Mouse (Mus musculus) forebrain, postnatal 0 days (tissue): ENCODE data around the gene Hivep3. TPM values are rescaled to one million over a fixed set of nuclear protein-coding genes. Genes with fewer than 3 reads are reported as not detected.

Experiments
- ATAC-seq: fragments of 200-750 bp; cut with Nextera tagmentation; 2 replicates; pipeline ENCODE4 v1.8.0; 2017; ENCODE audit warnings: mild to moderate bottlenecking, moderate library complexity
- DNase-seq: peaks from one replicate; pipeline ENCODE4 v3.0.0-alpha.2; 2015
- H3K27ac ChIP-seq: fragments of 300-500 bp; sonication (generic); 2 replicates; pipeline ENCODE4 v1.5.1; 2014; ENCODE audit warnings: low read depth, mild to moderate bottlenecking, antibody characterized with exemption, low read length, moderate library complexity, mixed read lengths
- H3K27me3 ChIP-seq: fragments of 300-500 bp; sonication (generic); 2 replicates; pipeline ENCODE4 v1.6.1; 2014; ENCODE audit warnings: mild to moderate bottlenecking, low read length, mixed read lengths; ENCODE audit not compliant: insufficient read depth
- H3K36me3 ChIP-seq: fragments of 300-500 bp; sonication (generic); 2 replicates; pipeline ENCODE4 v1.6.1; 2014; ENCODE audit warnings: mild to moderate bottlenecking, moderate library complexity; ENCODE audit not compliant: insufficient read depth
- H3K4me1 ChIP-seq: fragments of 300-500 bp; sonication (generic); 2 replicates; pipeline ENCODE4 v1.6.1; 2014; ENCODE audit warnings: antibody characterized with exemption; ENCODE audit not compliant: insufficient read depth
- H3K4me2 ChIP-seq: fragments of 300-500 bp; sonication (generic); 2 replicates; pipeline ENCODE4 v1.6.1; 2014; ENCODE audit warnings: low read depth, mild to moderate bottlenecking, moderate library complexity
- H3K4me3 ChIP-seq: fragments of 300-500 bp; sonication (generic); 2 replicates; pipeline ENCODE4 v1.5.1; 2014; ENCODE audit warnings: low read depth, low read length, mixed read lengths
- H3K9ac ChIP-seq: fragments of 300-500 bp; sonication (generic); 2 replicates; pipeline ENCODE4 v1.6.1; 2014; ENCODE audit warnings: mild to moderate bottlenecking
- H3K9me3 ChIP-seq: fragments of 300-500 bp; sonication (generic); 2 replicates; pipeline ENCODE4 v1.6.1; 2016; ENCODE audit warnings: low read length
- CTCF ChIP-seq: sonication (generic); IDR thresholded peaks from 2 replicates; pipeline ENCODE4 v1.5.1; 2016; ENCODE audit warnings: antibody characterized with exemption, control low read depth, low read depth
- WGBS: fragments of 180-500 bp; shearing (Covaris S2); extraction: QIAGEN DNeasy Blood & Tissue Kit; methylation state at CpG from one replicate; pipeline ENCODE4 v1.1.7; 2014; 5-methylcytosine and 5-hydroxymethylcytosine counted together
- polyA plus RNA-seq: library from polyadenylated mRNA; unstranded; fragments of >200 nt; fragmentation: Nextera tagmentation; extraction: Ambion mirVana; gene quantifications from 2 replicates; pipeline ENCODE4 v1.2.1, GENCODE M21; 2015
- total RNA-seq: library from RNA; depleted of rRNA; stranded (reverse); fragments of >200 nt; gene quantifications from 2 replicates; pipeline ENCODE4 v1.2.3, GENCODE M21; 2014

The Hivep3 gene
- total and polyA plus RNA-seq, 2 experiments from 2014 or later = 16.9 to 21.3 TPM

DNA sequence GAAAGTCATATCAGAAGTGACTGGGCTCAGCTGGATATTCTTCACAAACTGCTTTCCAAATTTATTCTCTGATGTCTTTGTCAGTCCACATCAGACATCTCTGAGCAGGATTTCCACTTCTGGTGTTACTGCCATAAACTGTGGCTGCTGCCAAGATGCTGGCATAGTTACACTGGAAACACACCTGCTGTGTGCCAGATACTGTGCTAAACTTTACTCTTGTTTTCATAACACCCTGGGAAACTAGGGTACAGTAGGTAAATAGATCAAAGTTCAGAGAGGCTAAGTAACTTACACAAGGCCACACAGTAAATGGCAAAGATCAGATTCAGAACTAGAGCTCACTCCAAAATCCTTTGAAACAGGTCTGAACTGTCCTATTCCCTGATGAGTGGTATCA is 367.6 kb downstream of the Hivep3 start:
- Histone ChIP-seq H3K27me3 (no peaks in the 10 kb centered on the region), H3K4me1 (no peaks in the 10 kb centered on the region), H3K27ac (no peak overlapping the region), H3K4me2 (no peak overlapping the region), H3K4me3 (no peak overlapping the region), H3K36me3 (peaks cover 36% of the 10 kb centered on the region), H3K9me3 (peaks cover 11% of the 10 kb centered on the region; the same call in 1 of the 2 replicates), H3K9ac (no peak overlapping the region)
- no peak for TF ChIP-seq CTCF
- DNase-seq (no peak), ATAC-seq (no peak)

DNA sequence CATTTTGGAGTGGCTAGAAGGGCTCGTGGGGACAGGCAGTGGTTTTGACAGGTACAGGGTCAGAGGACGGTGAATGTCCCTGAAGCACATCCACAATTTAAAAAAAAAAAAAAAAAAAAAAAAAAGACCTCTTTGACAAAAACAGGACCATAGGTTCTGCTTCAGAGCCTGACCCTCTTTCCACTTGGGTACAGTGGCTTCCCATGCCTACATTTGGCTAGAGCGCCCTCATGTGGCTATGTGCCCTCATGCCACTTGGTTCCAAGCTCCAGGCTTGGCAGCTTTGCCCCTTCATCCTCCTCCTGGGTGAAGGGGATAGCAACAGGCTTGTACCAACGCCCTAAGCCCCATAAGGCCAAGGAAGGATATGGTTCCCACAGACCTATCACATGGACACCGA is 371.0 kb downstream of the Hivep3 start:
- Histone ChIP-seq H3K4me3 (no peak overlapping the region), H3K36me3 (peaks cover 8% of the 10 kb centered on the region; the same call in 1 of the 2 replicates), H3K9me3 (no peaks in the 10 kb centered on the region), H3K4me2 (no peak overlapping the region), H3K4me1 (no peaks in the 10 kb centered on the region), H3K9ac (no peak overlapping the region), H3K27me3 (no peaks in the 10 kb centered on the region), H3K27ac (no peak overlapping the region)
- peak; percentile 87 for TF ChIP-seq CTCF
- WGBS = 50% methylated on average over 5 of the region's 5 CpGs
- peak; percentile 65 for ATAC-seq
- DNase-seq = peak; percentile 72

DNA sequence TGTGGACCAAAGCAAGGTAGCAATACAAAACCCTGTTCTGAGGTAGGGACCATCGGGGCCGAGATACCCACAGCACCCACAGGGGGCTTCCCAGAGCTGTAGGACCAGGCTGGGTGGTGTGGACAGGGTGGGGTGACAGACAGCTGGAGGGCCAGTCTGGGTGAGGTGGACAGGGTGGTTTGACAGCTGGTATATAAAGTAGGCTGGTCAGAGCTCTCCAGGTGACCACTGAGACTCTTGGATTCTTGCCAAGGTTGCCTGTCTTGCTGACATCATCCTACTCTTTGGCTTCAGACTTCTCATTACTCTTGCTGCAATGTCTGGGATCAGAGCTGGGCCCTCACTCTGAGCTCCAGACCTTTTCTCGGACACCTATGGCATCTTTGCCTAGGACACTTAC is 372.8 kb downstream of the Hivep3 start:
- H3K4me2 ChIP-seq = no peak overlapping the region
- no peak for TF ChIP-seq CTCF
- H3K27ac ChIP-seq = no peak overlapping the region
- H3K9ac ChIP-seq = no peak overlapping the region
- ATAC-seq = no peak
- H3K36me3 ChIP-seq = peaks cover 8% of the 10 kb centered on the region; the same call in 1 of the 2 replicates
- no peaks in the 10 kb centered on the region for H3K9me3 ChIP-seq
- H3K4me3 ChIP-seq = no peak overlapping the region
- H3K4me1 ChIP-seq = no peaks in the 10 kb centered on the region
- DNase-seq = no peak
- no peaks in the 10 kb centered on the region for H3K27me3 ChIP-seq
- WGBS = 90% methylated on average over 3 of the region's 3 CpGs

DNA sequence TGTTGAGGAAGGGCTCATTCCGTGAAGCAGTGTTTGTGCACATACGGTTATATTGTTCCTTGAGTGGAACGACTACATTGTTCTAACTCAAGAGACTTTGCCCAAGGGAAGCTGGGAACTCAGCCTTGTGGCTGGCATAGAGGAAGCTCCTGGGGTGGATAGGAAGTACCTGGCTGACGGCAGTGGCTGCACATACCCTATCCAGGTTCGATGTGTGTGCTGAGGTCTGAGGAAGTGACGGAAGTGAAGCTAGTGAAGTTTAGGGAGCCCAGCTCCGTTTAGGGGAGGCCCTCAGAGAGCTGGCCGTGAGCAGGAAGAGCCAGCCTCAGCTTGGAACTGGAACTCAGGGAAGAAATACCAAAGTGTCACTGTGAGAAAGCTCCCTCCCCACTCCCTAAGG is 374.2 kb downstream of the Hivep3 start:
- 73% methylated on average over 8 of the region's 8 CpGs for WGBS
- no peak overlapping the region for H3K9ac ChIP-seq
- no peak for DNase-seq
- H3K4me2 ChIP-seq = no peak overlapping the region
- no peak overlapping the region for H3K4me3 ChIP-seq
- H3K4me1 ChIP-seq = no peaks in the 10 kb centered on the region
- H3K27me3 ChIP-seq = no peaks in the 10 kb centered on the region
- H3K36me3 ChIP-seq = peaks cover 8% of the 10 kb centered on the region; the same call in 1 of the 2 replicates
- H3K27ac ChIP-seq = no peak overlapping the region
- H3K9me3 ChIP-seq = no peaks in the 10 kb centered on the region
- ATAC-seq = no peak
- no peak for TF ChIP-seq CTCF

DNA sequence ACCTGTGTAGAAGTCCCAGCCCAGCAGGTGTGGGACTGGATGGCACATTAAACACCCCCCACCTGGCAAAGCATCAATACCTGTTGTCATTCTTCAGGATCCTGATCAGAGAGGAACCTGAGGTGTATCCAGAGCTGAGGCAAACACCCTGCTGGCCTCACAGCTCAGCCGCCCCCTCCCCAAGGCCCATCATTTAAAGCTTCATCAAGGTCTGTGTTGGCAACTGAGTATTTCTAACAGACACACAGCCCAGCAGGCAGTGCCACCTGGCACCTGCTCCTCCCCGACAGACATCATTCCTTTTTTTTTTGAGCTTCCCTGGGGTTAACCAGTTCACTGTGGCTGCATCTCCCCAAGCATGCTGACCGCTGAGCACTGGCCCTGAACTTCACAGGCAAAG is 381.9 kb downstream of the Hivep3 start:
- no peak overlapping the region for H3K4me3 ChIP-seq
- no peaks in the 10 kb centered on the region; the same call in 1 of the 2 replicates for H3K36me3 ChIP-seq
- H3K9ac ChIP-seq = no peak overlapping the region
- H3K27ac ChIP-seq = no peak overlapping the region
- DNase-seq = no peak
- no peak for ATAC-seq
- no peak overlapping the region for H3K4me2 ChIP-seq
- no peaks in the 10 kb centered on the region for H3K9me3 ChIP-seq
- no peaks in the 10 kb centered on the region for H3K27me3 ChIP-seq
- H3K4me1 ChIP-seq = no peaks in the 10 kb centered on the region
- TF ChIP-seq CTCF = no peak
- 80% methylated on average over 3 of the region's 3 CpGs for WGBS

DNA sequence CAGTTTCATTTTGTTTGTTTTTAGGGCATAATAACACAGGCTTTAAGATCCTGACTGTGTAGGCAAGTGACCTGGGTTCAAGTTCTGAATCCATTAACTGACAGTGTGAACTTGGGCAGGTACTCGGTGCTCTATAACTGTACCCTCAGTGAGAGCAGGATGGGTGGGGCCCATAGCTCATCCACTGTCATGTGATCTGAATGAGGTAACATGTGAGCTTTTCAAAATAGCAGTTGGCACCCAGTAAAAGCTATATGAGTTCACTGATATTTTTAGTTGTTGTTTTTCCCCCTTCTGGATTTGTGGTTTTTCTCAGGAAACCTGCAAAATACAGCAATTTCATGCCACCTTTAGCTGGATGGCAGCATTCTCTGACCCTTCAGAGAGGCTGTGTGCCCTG is 382.7 kb downstream of the Hivep3 start:
- H3K4me3 ChIP-seq = no peak overlapping the region
- H3K9me3 ChIP-seq = no peaks in the 10 kb centered on the region
- no peak overlapping the region for H3K27ac ChIP-seq
- no peaks in the 10 kb centered on the region for H3K27me3 ChIP-seq
- DNase-seq (no peak), ATAC-seq (peak; percentile 25; the same call in 1 of the 2 replicates)
- H3K4me1 ChIP-seq = no peaks in the 10 kb centered on the region
- 85% methylated on average over 1 of the region's 1 CpGs for WGBS
- H3K4me2 ChIP-seq = no peak overlapping the region
- no peaks in the 10 kb centered on the region; the same call in 1 of the 2 replicates for H3K36me3 ChIP-seq
- no peak overlapping the region for H3K9ac ChIP-seq
- TF ChIP-seq CTCF = no peak

DNA sequence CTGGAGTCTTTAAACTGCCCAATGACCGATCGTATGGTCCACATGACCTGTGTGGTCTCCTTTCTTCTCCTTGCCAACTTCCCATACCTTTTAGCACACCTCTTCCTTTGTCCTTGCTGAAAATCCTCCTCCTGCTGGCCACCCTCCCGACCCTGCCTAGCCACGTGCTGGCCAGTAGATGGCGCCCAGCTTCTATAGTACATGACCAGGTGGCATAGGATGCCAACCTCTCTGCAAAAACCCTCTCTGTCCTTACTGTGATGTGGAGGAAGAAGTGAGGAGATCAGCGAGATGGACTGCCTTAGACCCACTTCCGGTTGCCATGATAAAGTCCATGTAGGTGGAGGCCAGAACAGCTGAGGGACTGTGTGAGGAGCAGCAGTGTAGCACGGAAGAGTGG is 386.7 kb downstream of the Hivep3 start:
- H3K4me3 ChIP-seq = no peak overlapping the region
- no peak for ATAC-seq

DNA sequence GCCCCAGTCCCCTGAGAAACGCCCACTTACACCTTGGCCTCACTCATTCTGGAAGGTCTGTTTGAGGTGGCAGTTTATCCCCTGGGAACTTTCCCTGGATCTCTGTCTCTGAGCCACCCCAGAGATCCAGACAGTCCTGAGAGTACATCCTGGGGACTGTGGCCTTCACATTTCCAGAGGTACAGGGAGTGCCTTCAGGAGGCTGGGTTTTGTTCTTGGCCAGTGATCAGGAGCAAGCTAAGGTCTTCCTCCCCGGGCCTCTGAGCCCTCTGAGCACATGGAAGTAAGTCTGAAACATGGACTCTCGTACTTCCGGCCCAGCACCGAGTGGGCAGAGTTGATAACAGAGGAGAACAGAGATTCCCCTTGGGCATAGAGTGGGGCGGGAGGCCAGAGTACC is 391.1 kb downstream of the Hivep3 start:
- ATAC-seq = no peak
- H3K4me2 ChIP-seq = no peak overlapping the region
- WGBS = 81% methylated on average over 6 of the region's 6 CpGs
- H3K27ac ChIP-seq = no peak overlapping the region
- H3K9me3 ChIP-seq = no peaks in the 10 kb centered on the region
- no peak overlapping the region for H3K9ac ChIP-seq
- TF ChIP-seq CTCF = no peak
- H3K4me3 ChIP-seq = no peak overlapping the region
- H3K4me1 ChIP-seq = no peaks in the 10 kb centered on the region
- DNase-seq = no peak
- H3K27me3 ChIP-seq = no peaks in the 10 kb centered on the region
- peaks cover 5% of the 10 kb centered on the region; the same call in 1 of the 2 replicates for H3K36me3 ChIP-seq

More for the DNA sequence above, 386.7 kb downstream of the Hivep3 start:
- H3K9ac ChIP-seq = no peak overlapping the region
- peaks cover 5% of the 10 kb centered on the region; the same call in 1 of the 2 replicates for H3K36me3 ChIP-seq
- WGBS = 29% methylated on average over 8 of the region's 8 CpGs
- no peak overlapping the region for H3K4me2 ChIP-seq
- H3K4me1 ChIP-seq = no peaks in the 10 kb centered on the region
- H3K9me3 ChIP-seq = no peaks in the 10 kb centered on the region
- H3K27ac ChIP-seq = no peak overlapping the region
- DNase-seq = peak; percentile 54
- no peaks in the 10 kb centered on the region for H3K27me3 ChIP-seq
- peak; percentile 83 for TF ChIP-seq CTCF
